ENCODE assay signal across 8 mouse cellular contexts in the genomic region with DNA sequence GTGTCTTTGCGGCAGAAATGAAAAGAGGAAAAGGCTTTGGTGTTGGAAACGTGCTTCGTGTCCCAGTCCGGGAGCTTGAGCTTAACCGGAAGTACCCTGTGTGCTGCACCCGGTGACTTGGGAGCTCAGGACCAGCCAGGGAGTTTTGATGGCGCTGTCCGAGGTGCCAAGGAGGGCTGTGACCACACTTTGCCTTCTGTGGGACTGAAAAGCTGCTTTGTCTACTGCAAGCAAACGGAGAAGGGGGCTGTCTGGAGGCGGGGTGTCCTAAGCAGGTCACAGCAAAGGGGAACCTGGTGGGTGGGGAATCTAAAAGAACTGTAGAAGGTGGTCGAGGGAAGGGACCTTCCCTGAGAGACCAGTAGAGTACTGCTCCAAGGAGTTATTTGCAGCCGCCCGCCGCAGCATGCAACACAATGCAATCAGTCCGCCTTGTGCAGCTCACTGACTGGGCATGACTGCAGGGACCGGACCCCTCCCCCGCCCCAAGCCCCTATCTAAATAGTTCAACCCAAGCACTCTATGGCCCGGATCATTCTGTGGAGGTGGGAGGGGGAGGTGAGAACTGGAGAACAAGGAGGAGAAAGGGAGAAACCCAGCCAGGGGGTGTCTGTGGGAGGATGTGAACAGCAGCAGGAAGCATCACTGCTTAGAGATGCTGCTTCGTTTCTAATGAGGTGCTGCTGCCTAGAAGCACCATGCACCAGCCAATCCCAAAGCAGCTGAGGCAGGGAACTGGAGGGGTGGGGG.
A peak's percentile ranks its signal among the peaks of the same experiment; 100 is the strongest.
DNase-seq lines count a peak whose midpoint lies in the region; ATAC-seq and TF ChIP-seq lines count a peak whose summit lies in the region.

No protein-coding gene starts in this region.

- H3K27ac ChIP-seq in hindbrain, embryonic 15.5 days (replicated peaks), result peak overlapping the region; percentile 68
- H3K27ac ChIP-seq in lung, postnatal 0 days (ENCODE audit: low read length), result no peak overlapping the region

- ATAC-seq in hindbrain, embryonic 15.5 days (ENCODE audit: low FRiP score, low read depth), result peak; percentile 69
- no peak for ATAC-seq in lung, postnatal 0 days

- H3K36me3 ChIP-seq in hindbrain, embryonic 15.5 days, result no peaks in the 10 kb centered on the region
- no peaks in the 10 kb centered on the region for H3K36me3 ChIP-seq in myocyte (ENCODE audit: control insufficient read depth, insufficient read depth)
- H3K36me3 ChIP-seq in lung, postnatal 0 days (ENCODE audit: insufficient read depth, low read length), result no peaks in the 10 kb centered on the region

- peaks cover 9% of the 10 kb centered on the region for H3K27me3 ChIP-seq in hindbrain, embryonic 15.5 days
- peaks cover 37% of the 10 kb centered on the region for H3K27me3 ChIP-seq in myocyte (ENCODE audit: control insufficient read depth, insufficient read depth, insufficient read length)
- peaks cover 50% of the 10 kb centered on the region for H3K27me3 ChIP-seq in lung, postnatal 0 days (replicated peaks; ENCODE audit: insufficient read depth, low read length)

- 3% methylated on average over 19 of the region's 19 CpGs for WGBS in hindbrain, embryonic 15.5 days
- WGBS in lung, postnatal 0 days, result 4% methylated on average over 19 of the region's 19 CpGs

- DNase-seq in heart, adult 11 months, result peak; percentile 73
- no peak for DNase-seq in heart, adult 8-10 months (ENCODE audit: low spot score)
- DNase-seq in embryo, embryonic 10 days (ENCODE audit: low spot score), result peak; percentile 80
- no peak for DNase-seq in cerebellum, postnatal 25 days
- DNase-seq in MN1 (ENCODE audit: low spot score), result no peak
- DNase-seq in lung, postnatal 0 days (ENCODE audit: low spot score), result no peak

- no peaks in the 10 kb centered on the region for H3K9me3 ChIP-seq in hindbrain, embryonic 15.5 days
- no peaks in the 10 kb centered on the region for H3K9me3 ChIP-seq in lung, postnatal 0 days (ENCODE audit: low read length)

- no peak for TF ChIP-seq EP300 in lung, postnatal 0 days (IDR thresholded peaks at IDR 0.05)

- peaks cover 44% of the 10 kb centered on the region for H3K4me1 ChIP-seq in hindbrain, embryonic 15.5 days (replicated peaks)
- H3K4me1 ChIP-seq in lung, postnatal 0 days (ENCODE audit: insufficient read depth, low read depth, low read length), result no peaks in the 10 kb centered on the region

- peak overlapping the region; percentile 60 for H3K4me3 ChIP-seq in hindbrain, embryonic 15.5 days
- no peak overlapping the region for H3K4me3 ChIP-seq in myocyte
- no peak overlapping the region for H3K4me3 ChIP-seq in lung, postnatal 0 days (ENCODE audit: low read depth, low read length)

- no peaks in the 10 kb centered on the region for H3K79me2 ChIP-seq in myocyte (ENCODE audit: control insufficient read depth, insufficient read depth)

- no peak for TF ChIP-seq POLR2A in myocyte (IDR thresholded peaks at IDR 0.05; ENCODE audit: insufficient read length, low read depth)

- peak overlapping the region; percentile 46 for H3K9ac ChIP-seq in hindbrain, embryonic 15.5 days
- no peak overlapping the region for H3K9ac ChIP-seq in lung, postnatal 0 days (replicated peaks; ENCODE audit: low read depth)

- peak overlapping the region; percentile 61 for H3K4me2 ChIP-seq in hindbrain, embryonic 15.5 days
- H3K4me2 ChIP-seq in myocyte (ENCODE audit: low read depth), result no peak overlapping the region
- H3K4me2 ChIP-seq in lung, postnatal 0 days (replicated peaks; ENCODE audit: low read depth, low read length), result no peak overlapping the region

- no peak overlapping the region for H3ac ChIP-seq in myocyte (ENCODE audit: control insufficient read depth, insufficient read length)

- no peak for TF ChIP-seq CTCF in lung, postnatal 0 days (IDR thresholded peaks at IDR 0.05)

TF ChIP-seq in myocyte, 11 proteins besides CTCF, POLR2A, EP300 and RAD21:
- TF ChIP-seq REST (IDR thresholded peaks at IDR 0.05; ENCODE audit: insufficient read depth, insufficient read length), result peak; percentile 44
- no peak for TF ChIP-seq MYOD1 (IDR thresholded peaks at IDR 0.05; ENCODE audit: control insufficient read depth in 1 of 3, insufficient read length in 2 of 3, low read depth in 2 of 3)

Comparison
In these comparisons a context has a peak if more than half of its experiments do, and no peak if none do; other contexts are left out.
1. DNase-seq: peak in heart, adult 11 months (single experiment) and embryo, embryonic 10 days (single experiment); none in heart, adult 8-10 months (single experiment), cerebellum, postnatal 25 days (0 of 2), MN1 (single experiment) and lung, postnatal 0 days (single experiment).